Mouse (Mus musculus) hindbrain, embryonic 11.5 days (tissue): Measurements from ENCODE around the gene Kalrn. TPM values are rescaled to one million over a fixed set of nuclear protein-coding genes. Genes with fewer than 3 reads are reported as not detected.
A peak's percentile ranks its signal among the peaks of the same experiment; 100 is the strongest.

ENCODE experiments used
- ATAC-seq: fragments of 200-750 bp; cut with Nextera tagmentation; 2 replicates; pipeline ENCODE4 v1.8.0; 2017; ENCODE audit warnings: mild to moderate bottlenecking, moderate TSS enrichment, moderate library complexity; ENCODE audit not compliant: low FRiP score
- DNase-seq: peaks from one replicate; pipeline ENCODE4 v3.0.0-alpha.2; 2015; ENCODE audit warnings: low spot score
- H3K27ac ChIP-seq: fragments of 300-500 bp; sonication (generic); 2 replicates; pipeline ENCODE4 v1.5.1; 2014; ENCODE audit warnings: mild to moderate bottlenecking, low read depth, low read length
- H3K27me3 ChIP-seq: fragments of 300-500 bp; sonication (generic); 2 replicates; pipeline ENCODE4 v1.6.1; 2014; ENCODE audit warnings: mild to moderate bottlenecking, low read length, moderate library complexity, mixed read lengths; ENCODE audit not compliant: control insufficient read depth, insufficient read depth
- H3K36me3 ChIP-seq: fragments of 300-500 bp; sonication (generic); 2 replicates; pipeline ENCODE4 v1.6.1; 2014; ENCODE audit warnings: mild to moderate bottlenecking, low read length, moderate library complexity, mixed read lengths; ENCODE audit not compliant: control insufficient read depth, insufficient read depth
- H3K4me1 ChIP-seq: fragments of 300-500 bp; sonication (generic); replicated peaks from 2 replicates; pipeline ENCODE4 v1.6.1; 2014; ENCODE audit warnings: low read length, mixed read lengths; ENCODE audit not compliant: control insufficient read depth, insufficient read depth
- H3K4me2 ChIP-seq: fragments of 300-500 bp; sonication (generic); replicated peaks from 2 replicates; pipeline ENCODE4 v1.6.1; 2014; ENCODE audit warnings: mild to moderate bottlenecking, low read depth, low read length
- H3K4me3 ChIP-seq: fragments of 300-500 bp; sonication (generic); 2 replicates; pipeline ENCODE4 v1.5.1; 2014; ENCODE audit warnings: low read depth, low read length
- H3K9ac ChIP-seq: fragments of 300-500 bp; sonication (generic); 2 replicates; pipeline ENCODE4 v1.6.1; 2014; ENCODE audit warnings: low read depth, low read length
- H3K9me3 ChIP-seq: fragments of 300-500 bp; sonication (generic); 2 replicates; pipeline ENCODE4 v1.6.1; 2016; ENCODE audit warnings: low read length; ENCODE audit not compliant: control insufficient read depth
- WGBS: fragments of 180-500 bp; shearing (Covaris S2); extraction: QIAGEN DNeasy Blood & Tissue Kit; methylation state at CpG from one replicate; pipeline ENCODE4 v1.1.7; 2014; 5-methylcytosine and 5-hydroxymethylcytosine counted together
- polyA plus RNA-seq: library from polyadenylated mRNA; unstranded; fragments of >200 nt; fragmentation: Nextera tagmentation; extraction: Ambion mirVana; gene quantifications from 2 replicates; pipeline ENCODE4 v1.2.1, GENCODE M21; 2014

The Kalrn gene
- polyA plus RNA-seq, 1 experiment from 2014 or later = 25.6 TPM

- Histone ChIP-seq H3K27ac (no peak overlapping the region), H3K9me3 (no peaks in the 10 kb centered on the region), H3K36me3 (no peaks in the 10 kb centered on the region), H3K9ac (no peak overlapping the region), H3K4me2 (no peak overlapping the region), H3K4me1 (0 out of 2 replicates have a peak, but pooled peaks cover 3% of the 10 kb centered on the region), H3K27me3 (no peaks in the 10 kb centered on the region), H3K4me3 (no peak overlapping the region)
- 68% methylated on average over 6 of the region's 6 CpGs for WGBS
- ATAC-seq = no peak
- no peak for DNase-seq
These were observed 87.8 kb downstream of the Kalrn start for GRCm38 (mm10) chr16:34485483-34485882.

GRCm38 (mm10) chr16:34484921-34485320 is 88.4 kb downstream of the Kalrn start:
- WGBS = 63% methylated on average over 3 of the region's 3 CpGs
- ATAC-seq (no peak), DNase-seq (no peak)
- no peak overlapping the region for H3K9ac ChIP-seq
- H3K36me3 ChIP-seq = no peaks in the 10 kb centered on the region
- no peaks in the 10 kb centered on the region for H3K9me3 ChIP-seq
- no peak overlapping the region for H3K4me2 ChIP-seq
- H3K4me1 ChIP-seq = 0 out of 2 replicates have a peak, but pooled peaks cover 3% of the 10 kb centered on the region
- H3K27me3 ChIP-seq = no peaks in the 10 kb centered on the region
- 0 out of 2 replicates have a peak overlapping the region, but pooled peaks have one; percentile 7 for H3K27ac ChIP-seq
- H3K4me3 ChIP-seq = no peak overlapping the region

- DNase-seq (no peak), ATAC-seq (no peak)
- WGBS = 83% methylated on average over 1 of the region's 1 CpGs
- H3K9me3 ChIP-seq = no peaks in the 10 kb centered on the region
- H3K9ac ChIP-seq = no peak overlapping the region
- no peaks in the 10 kb centered on the region for H3K27me3 ChIP-seq
- no peaks in the 10 kb centered on the region for H3K36me3 ChIP-seq
- no peak overlapping the region for H3K27ac ChIP-seq
- H3K4me1 ChIP-seq = 0 out of 2 replicates have a peak, but pooled peaks cover 3% of the 10 kb centered on the region
- no peak overlapping the region for H3K4me2 ChIP-seq
- no peak overlapping the region for H3K4me3 ChIP-seq
These were observed 89.1 kb downstream of the Kalrn start for GRCm38 (mm10) chr16:34484213-34484612.

GRCm38 (mm10) chr16:34483716-34484115 is 89.6 kb downstream of the Kalrn start:
- Histone ChIP-seq H3K36me3 (no peaks in the 10 kb centered on the region), H3K27ac (no peak overlapping the region), H3K4me3 (no peak overlapping the region), H3K4me2 (no peak overlapping the region), H3K4me1 (0 out of 2 replicates have a peak, but pooled peaks cover 3% of the 10 kb centered on the region), H3K27me3 (no peaks in the 10 kb centered on the region), H3K9me3 (no peaks in the 10 kb centered on the region), H3K9ac (no peak overlapping the region)
- DNase-seq (no peak), ATAC-seq (peak; percentile 33)
- 42% methylated on average over 6 of the region's 6 CpGs for whole genome bisulfite sequencing

GRCm38 (mm10) chr16:34474741-34475140 is 98.6 kb downstream of the Kalrn start:
- Histone ChIP-seq H3K4me2 (no peak overlapping the region), H3K27me3 (no peaks in the 10 kb centered on the region), H3K4me3 (no peak overlapping the region), H3K36me3 (no peaks in the 10 kb centered on the region), H3K4me1 (peaks cover 17% of the 10 kb centered on the region), H3K9ac (no peak overlapping the region), H3K27ac (no peak overlapping the region), H3K9me3 (no peaks in the 10 kb centered on the region)
- DNase-seq (no peak), ATAC-seq (no peak)
- WGBS = 68% methylated on average over 4 of the region's 4 CpGs

- H3K9ac ChIP-seq = no peak overlapping the region
- ATAC-seq (no peak), DNase-seq (peak; percentile 36)
- H3K4me2 ChIP-seq = no peak overlapping the region
- 47% methylated on average over 4 of the region's 4 CpGs for WGBS
- no peaks in the 10 kb centered on the region for H3K27me3 ChIP-seq
- H3K4me3 ChIP-seq = no peak overlapping the region
- no peak overlapping the region for H3K27ac ChIP-seq
- no peaks in the 10 kb centered on the region for H3K36me3 ChIP-seq
- peaks cover 20% of the 10 kb centered on the region for H3K4me1 ChIP-seq
- no peaks in the 10 kb centered on the region for H3K9me3 ChIP-seq
These were observed 99.4 kb downstream of the Kalrn start for GRCm38 (mm10) chr16:34473891-34474290.

- Histone ChIP-seq H3K9me3 (no peaks in the 10 kb centered on the region), H3K4me2 (no peak overlapping the region), H3K27ac (no peak overlapping the region), H3K4me1 (peaks cover 20% of the 10 kb centered on the region), H3K4me3 (no peak overlapping the region), H3K36me3 (no peaks in the 10 kb centered on the region), H3K9ac (no peak overlapping the region), H3K27me3 (no peaks in the 10 kb centered on the region)
- DNase-seq (no peak), ATAC-seq (no peak)
- WGBS = 86% methylated on average over 4 of the region's 4 CpGs
These were observed 101.9 kb downstream of the Kalrn start for GRCm38 (mm10) chr16:34471441-34471840.

GRCm38 (mm10) chr16:34470343-34470742 is 103.0 kb downstream of the Kalrn start:
- no peak for DNase-seq
- no peak overlapping the region for H3K9ac ChIP-seq
- no peaks in the 10 kb centered on the region for H3K36me3 ChIP-seq
- peaks cover 20% of the 10 kb centered on the region for H3K4me1 ChIP-seq
- ATAC-seq = no peak
- 84% methylated on average over 5 of the region's 5 CpGs for WGBS
- H3K4me3 ChIP-seq = no peak overlapping the region
- no peaks in the 10 kb centered on the region for H3K27me3 ChIP-seq
- no peak overlapping the region for H3K4me2 ChIP-seq
- no peak overlapping the region for H3K27ac ChIP-seq
- no peaks in the 10 kb centered on the region for H3K9me3 ChIP-seq

GRCm38 (mm10) chr16:34469277-34469868 is 104.0 kb downstream of the Kalrn start:
- no peak overlapping the region for H3K9ac ChIP-seq
- no peaks in the 10 kb centered on the region for H3K27me3 ChIP-seq
- peak; percentile 75; the same call in 1 of the 2 replicates for ATAC-seq
- no peaks in the 10 kb centered on the region for H3K9me3 ChIP-seq
- WGBS = 37% methylated on average over 8 of the region's 8 CpGs
- H3K4me1 ChIP-seq = peaks cover 19% of the 10 kb centered on the region
- no peak overlapping the region for H3K4me3 ChIP-seq
- H3K36me3 ChIP-seq = no peaks in the 10 kb centered on the region
- peak; percentile 39 for DNase-seq
- H3K27ac ChIP-seq = no peak overlapping the region
- no peak overlapping the region for H3K4me2 ChIP-seq
